Mouse (Mus musculus): ENCODE results near the gene Fmn2. TPM values are rescaled to one million over a fixed set of nuclear protein-coding genes. Genes with fewer than 3 reads are reported as not detected.

Gene Fmn2
- total RNA-seq, 1 experiment from 2014 or later: 5.0 TPM

GRCm38 (mm10) chr1:174826562-174826961, 324.9 kb downstream of the Fmn2 start:
- DNase-seq: no peak

- DNase-seq: no peak
Measured at GRCm38 (mm10) chr1:174836861-174837260, 335.2 kb downstream of the Fmn2 start.

- no peak for DNase-seq
Measured at GRCm38 (mm10) chr1:174844786-174845185, 343.2 kb downstream of the Fmn2 start.

- no peak for DNase-seq
Measured at GRCm38 (mm10) chr1:174856188-174856587, 354.6 kb downstream of the Fmn2 start.

- DNase-seq: no peak
Measured at GRCm38 (mm10) chr1:174860407-174861118, 358.9 kb downstream of the Fmn2 start.

Other genes with a start within 250 kb of the Fmn2 start
- gene Olfr419, start 249.8 kb upstream of the Fmn2 start, total RNA-seq (2021): not detected in 2 replicates
- not detected in 2 replicates for gene Mptx1, start 171.3 kb upstream of the Fmn2 start, total RNA-seq (2021)
- not detected in 2 replicates for gene Olfr417, start 136.7 kb upstream of the Fmn2 start, total RNA-seq (2021)
- gene Olfr248, start 110.8 kb upstream of the Fmn2 start, total RNA-seq (2021): not detected in 2 replicates
- gene Olfr414, start 77.8 kb upstream of the Fmn2 start, total RNA-seq (2021): not detected in 2 replicates
- not detected in 2 replicates for gene Olfr220, start 59.7 kb upstream of the Fmn2 start, total RNA-seq (2021)

Measured in adrenal gland, postnatal 25 days (tissue).